Mouse (Mus musculus): ENCODE data around the gene Igfbp5.

GRCm38 (mm10) chr1:72869275-72869674 is 5.4 kb downstream of the Igfbp5 start:
- TF ChIP-seq POLR2A (IDR thresholded peaks at IDR 0.05; ENCODE audit: low read depth, low read length) (no peak), CTCF (conservative IDR thresholded peaks at IDR 0.05; ENCODE audit: insufficient read depth, insufficient read length, low read depth, low read length) (no peak)
